Mouse (Mus musculus) liver, embryonic 15.5 days (tissue): ENCODE data around the gene Tmem229b. TPM values are rescaled to one million over a fixed set of nuclear protein-coding genes. Genes with fewer than 3 reads are reported as not detected.

ENCODE experiments used
- ATAC-seq: fragments of 200-750 bp; cut with Nextera tagmentation; 2 replicates; pipeline ENCODE4 v1.8.0; 2017; ENCODE audit warnings: moderate number of reproducible peaks, mild to moderate bottlenecking, moderate library complexity; ENCODE audit not compliant: insufficient read depth
- H3K27ac ChIP-seq: fragments of 300-500 bp; sonication (generic); replicated peaks from 2 replicates; pipeline ENCODE4 v1.5.1; 2015; ENCODE audit warnings: mild to moderate bottlenecking, inconsistent platforms
- H3K27me3 ChIP-seq: fragments of 300-500 bp; sonication (generic); 2 replicates; pipeline ENCODE4 v1.6.1; 2015; ENCODE audit warnings: mild to moderate bottlenecking, inconsistent platforms
- H3K36me3 ChIP-seq: fragments of 300-500 bp; sonication (generic); replicated peaks from 2 replicates; pipeline ENCODE4 v1.6.1; 2015; ENCODE audit warnings: moderate library complexity, mild to moderate bottlenecking, inconsistent platforms
- H3K4me1 ChIP-seq: fragments of 300-500 bp; sonication (generic); replicated peaks from 2 replicates; pipeline ENCODE4 v1.6.1; 2015; ENCODE audit warnings: inconsistent platforms
- H3K4me2 ChIP-seq: fragments of 300-500 bp; sonication (generic); 2 replicates; pipeline ENCODE4 v1.6.1; 2015; ENCODE audit warnings: moderate library complexity, mild to moderate bottlenecking, inconsistent platforms
- H3K4me3 ChIP-seq: fragments of 300-500 bp; sonication (generic); replicated peaks from 2 replicates; pipeline ENCODE4 v1.5.1; 2015; ENCODE audit warnings: mild to moderate bottlenecking, inconsistent platforms
- H3K9ac ChIP-seq: fragments of 300-500 bp; sonication (generic); 2 replicates; pipeline ENCODE4 v1.6.1; 2015; ENCODE audit warnings: moderate library complexity, mild to moderate bottlenecking, inconsistent platforms
- H3K9me3 ChIP-seq: fragments of 300-500 bp; sonication (generic); replicated peaks from 2 replicates; pipeline ENCODE4 v1.6.1; 2016; ENCODE audit warnings: inconsistent platforms
- WGBS: fragments of 180-500 bp; shearing (Covaris S2); methylation state at CpG from one replicate; pipeline ENCODE4 v1.1.7; 2015; ENCODE audit warnings: mixed read lengths; ENCODE audit not compliant: insufficient replicate concordance; 5-methylcytosine and 5-hydroxymethylcytosine counted together
- polyA plus RNA-seq: library from polyadenylated mRNA; unstranded; fragments of >200 nt; fragmentation: Nextera tagmentation; extraction: Ambion mirVana; gene quantifications from 2 replicates; pipeline ENCODE4 v1.2.1, GENCODE M21; 2015

Tmem229b gene
- 3.4 and 3.5 TPM in 2 replicates for polyA plus RNA-seq

- Histone ChIP-seq H3K9me3 (no peaks in the 10 kb centered on the region), H3K9ac (peak within 1 kb of the TSS; percentile 54), H3K27ac (no peak within 1 kb of the TSS), H3K4me1 (peaks cover 15% of the 10 kb centered on the region), H3K36me3 (no peaks in the 10 kb centered on the region), H3K27me3 (peaks cover 44% of the 10 kb centered on the region), H3K4me2 (peak within 1 kb of the TSS; percentile 86), H3K4me3 (peak within 1 kb of the TSS; percentile 73)
- peak; percentile 37; the same call in 1 of the 2 replicates for ATAC-seq
- 2% methylated on average over 48 of the region's 49 CpGs for WGBS
Observed at GRCm38 (mm10) chr12:79007126-79007753, at the start of gene Tmem229b. TSS of gene Tmem229b (minus strand) at chr12:79007627.

- Histone ChIP-seq H3K4me2 (no peak overlapping the region), H3K4me3 (no peak overlapping the region), H3K36me3 (no peaks in the 10 kb centered on the region), H3K27me3 (no peaks in the 10 kb centered on the region), H3K9me3 (no peaks in the 10 kb centered on the region), H3K27ac (no peak overlapping the region), H3K4me1 (peaks cover 12% of the 10 kb centered on the region), H3K9ac (no peak overlapping the region)
- 46% methylated on average over 7 of the region's 7 CpGs for WGBS
- ATAC-seq = peak; percentile 47; the same call in 1 of the 2 replicates
Observed at GRCm38 (mm10) chr12:79055276-79055675, 47.8 kb upstream of the Tmem229b start.

GRCm38 (mm10) chr12:79052073-79052472 is 44.6 kb upstream of the Tmem229b start:
- Histone ChIP-seq H3K36me3 (no peaks in the 10 kb centered on the region), H3K27me3 (no peaks in the 10 kb centered on the region), H3K27ac (no peak overlapping the region), H3K4me2 (no peak overlapping the region), H3K4me3 (no peak overlapping the region), H3K9me3 (no peaks in the 10 kb centered on the region), H3K4me1 (peaks cover 12% of the 10 kb centered on the region), H3K9ac (no peak overlapping the region)
- ATAC-seq = no peak
- WGBS = 65% methylated on average over 2 of the region's 2 CpGs

GRCm38 (mm10) chr12:79050545-79051212 is 43.3 kb upstream of the Tmem229b start:
- H3K9me3 ChIP-seq = no peaks in the 10 kb centered on the region
- no peak overlapping the region for H3K27ac ChIP-seq
- no peak overlapping the region for H3K4me2 ChIP-seq
- 45% methylated on average over 3 of the region's 3 CpGs for WGBS
- H3K36me3 ChIP-seq = no peaks in the 10 kb centered on the region
- H3K4me1 ChIP-seq = peaks cover 12% of the 10 kb centered on the region
- no peak overlapping the region for H3K4me3 ChIP-seq
- ATAC-seq = no peak
- H3K9ac ChIP-seq = no peak overlapping the region
- H3K27me3 ChIP-seq = no peaks in the 10 kb centered on the region

- no peaks in the 10 kb centered on the region for H3K36me3 ChIP-seq
- no peak for ATAC-seq
- no peak overlapping the region for H3K27ac ChIP-seq
- WGBS = 57% methylated on average over 2 of the region's 2 CpGs
- H3K4me3 ChIP-seq = no peak overlapping the region
- peaks cover 4% of the 10 kb centered on the region for H3K4me1 ChIP-seq
- no peak overlapping the region for H3K4me2 ChIP-seq
- no peak overlapping the region for H3K9ac ChIP-seq
- no peaks in the 10 kb centered on the region for H3K9me3 ChIP-seq
- no peaks in the 10 kb centered on the region for H3K27me3 ChIP-seq
Observed at GRCm38 (mm10) chr12:79049807-79050206, 42.4 kb upstream of the Tmem229b start.

- no peak overlapping the region for H3K9ac ChIP-seq
- WGBS = 65% methylated on average over 1 of the region's 1 CpGs
- no peaks in the 10 kb centered on the region for H3K27me3 ChIP-seq
- ATAC-seq = no peak
- no peak overlapping the region for H3K4me2 ChIP-seq
- no peaks in the 10 kb centered on the region for H3K36me3 ChIP-seq
- no peak overlapping the region for H3K27ac ChIP-seq
- H3K4me1 ChIP-seq = peaks cover 4% of the 10 kb centered on the region; the same call in 1 of the 2 replicates
- no peaks in the 10 kb centered on the region for H3K9me3 ChIP-seq
- H3K4me3 ChIP-seq = no peak overlapping the region
Observed at GRCm38 (mm10) chr12:79048898-79049297, 41.5 kb upstream of the Tmem229b start.

- H3K4me1 ChIP-seq = no peaks in the 10 kb centered on the region
- no peaks in the 10 kb centered on the region for H3K9me3 ChIP-seq
- no peaks in the 10 kb centered on the region for H3K27me3 ChIP-seq
- no peak overlapping the region for H3K4me2 ChIP-seq
- WGBS = 69% methylated on average over 7 of the region's 7 CpGs
- H3K36me3 ChIP-seq = no peaks in the 10 kb centered on the region
- no peak overlapping the region for H3K27ac ChIP-seq
- H3K4me3 ChIP-seq = no peak overlapping the region
- H3K9ac ChIP-seq = no peak overlapping the region
- ATAC-seq = no peak
Observed at GRCm38 (mm10) chr12:79047203-79047602, 39.8 kb upstream of the Tmem229b start.

- H3K4me2 ChIP-seq = no peak overlapping the region
- ATAC-seq = no peak
- H3K36me3 ChIP-seq = no peaks in the 10 kb centered on the region
- H3K9me3 ChIP-seq = no peaks in the 10 kb centered on the region
- 56% methylated on average over 6 of the region's 6 CpGs for WGBS
- no peak overlapping the region for H3K27ac ChIP-seq
- no peaks in the 10 kb centered on the region for H3K27me3 ChIP-seq
- peaks cover 5% of the 10 kb centered on the region; the same call in 1 of the 2 replicates for H3K4me1 ChIP-seq
- H3K9ac ChIP-seq = no peak overlapping the region
- H3K4me3 ChIP-seq = no peak overlapping the region
Observed at GRCm38 (mm10) chr12:79046171-79046570, 38.7 kb upstream of the Tmem229b start.

GRCm38 (mm10) chr12:79044668-79045067 is 37.2 kb upstream of the Tmem229b start:
- WGBS = 73% methylated on average over 8 of the region's 8 CpGs
- H3K4me3 ChIP-seq = no peak overlapping the region
- H3K36me3 ChIP-seq = no peaks in the 10 kb centered on the region
- no peak overlapping the region for H3K4me2 ChIP-seq
- no peaks in the 10 kb centered on the region for H3K9me3 ChIP-seq
- H3K27ac ChIP-seq = no peak overlapping the region
- no peaks in the 10 kb centered on the region for H3K27me3 ChIP-seq
- ATAC-seq = no peak
- H3K9ac ChIP-seq = no peak overlapping the region
- H3K4me1 ChIP-seq = peaks cover 7% of the 10 kb centered on the region; the same call in 1 of the 2 replicates

GRCm38 (mm10) chr12:79041436-79041835 is 34.0 kb upstream of the Tmem229b start:
- H3K27ac ChIP-seq = no peak overlapping the region
- no peak overlapping the region for H3K4me2 ChIP-seq
- no peaks in the 10 kb centered on the region for H3K9me3 ChIP-seq
- H3K9ac ChIP-seq = no peak overlapping the region
- peaks cover 7% of the 10 kb centered on the region; the same call in 1 of the 2 replicates for H3K4me1 ChIP-seq
- no peaks in the 10 kb centered on the region for H3K27me3 ChIP-seq
- no peaks in the 10 kb centered on the region for H3K36me3 ChIP-seq
- H3K4me3 ChIP-seq = no peak overlapping the region
- no peak for ATAC-seq

GRCm38 (mm10) chr12:79040201-79040827 is 32.9 kb upstream of the Tmem229b start:
- WGBS = 72% methylated on average over 11 of the region's 11 CpGs
- Histone ChIP-seq H3K4me1 (peaks cover 7% of the 10 kb centered on the region; the same call in 1 of the 2 replicates), H3K36me3 (no peaks in the 10 kb centered on the region), H3K4me3 (no peak overlapping the region), H3K9me3 (no peaks in the 10 kb centered on the region), H3K9ac (no peak overlapping the region), H3K27me3 (no peaks in the 10 kb centered on the region), H3K4me2 (no peak overlapping the region), H3K27ac (no peak overlapping the region)
- no peak for ATAC-seq
